Mouse (Mus musculus) layer of hippocampus, adult 9-11 months (tissue): ENCODE results near the gene Unc13c.
A peak's percentile ranks its signal among the peaks of the same experiment; 100 is the strongest.

Experiments used
- DNase-seq: peaks from one replicate; pipeline ENCODE4 v3.0.0; 2022

Gene Unc13c

GRCm38 (mm10) chr9:73603921-73604320, 364.8 kb downstream of the Unc13c start:
- DNase-seq, result no peak

- DNase-seq, result peak; percentile 70
Measured at GRCm38 (mm10) chr9:73565558-73565957, 403.2 kb downstream of the Unc13c start.

- no peak for DNase-seq
Measured at GRCm38 (mm10) chr9:73560037-73560436, 408.7 kb downstream of the Unc13c start.

GRCm38 (mm10) chr9:73557805-73558204, 411.0 kb downstream of the Unc13c start:
- peak; percentile 8 for DNase-seq

- no peak for DNase-seq
Measured at GRCm38 (mm10) chr9:73555354-73555753, 413.4 kb downstream of the Unc13c start.

- DNase-seq, result no peak
Measured at GRCm38 (mm10) chr9:73472568-73472967, 496.2 kb downstream of the Unc13c start.

GRCm38 (mm10) chr9:73462027-73462426, 506.7 kb downstream of the Unc13c start:
- DNase-seq, result no peak

- no peak for DNase-seq
Measured at GRCm38 (mm10) chr9:73450009-73450408, 518.8 kb downstream of the Unc13c start.

- DNase-seq, result no peak
Measured at GRCm38 (mm10) chr9:73449216-73449615, 519.5 kb downstream of the Unc13c start.

GRCm38 (mm10) chr9:73431925-73432324, 536.8 kb downstream of the Unc13c start:
- DNase-seq, result no peak
